Mouse (Mus musculus): ENCODE results near the gene Kcnk5. TPM values are rescaled to one million over a fixed set of nuclear protein-coding genes. Genes with fewer than 3 reads are reported as not detected.

Gene Kcnk5
- polyA plus RNA-seq, 1 experiment from 2014 or later = 7.3 TPM

GRCm38 (mm10) chr14:20110945-20111344 is 70.7 kb downstream of the Kcnk5 start:
- Histone ChIP-seq H3K4me1 (replicated peaks; ENCODE audit: control insufficient read depth, insufficient read depth, low read length) (no peaks in the 10 kb centered on the region), H3K27me3 (replicated peaks; ENCODE audit: control insufficient read depth, insufficient read depth, low read length) (no peaks in the 10 kb centered on the region), H3K27ac (ENCODE audit: low read depth) (no peak overlapping the region), H3K4me2 (ENCODE audit: low read length) (no peak overlapping the region), H3K36me3 (ENCODE audit: control insufficient read depth, insufficient read depth, low read length) (no peaks in the 10 kb centered on the region), H3K4me3 (ENCODE audit: low read depth, low read length) (no peak overlapping the region), H3K9ac (ENCODE audit: low read length) (no peak overlapping the region), H3K9me3 (ENCODE audit: control insufficient read depth, low read length) (no peaks in the 10 kb centered on the region)
- no peak for DNase-seq (ENCODE audit: low spot score)
- 50% methylated on average over 1 of the region's 1 CpGs for WGBS
- ATAC-seq (replicated peaks; ENCODE audit: low FRiP score, low TSS enrichment, low read depth) = no peak

GRCm38 (mm10) chr14:20106271-20106670 is 75.3 kb downstream of the Kcnk5 start:
- WGBS = 46% methylated on average over 6 of the region's 6 CpGs
- DNase-seq (ENCODE audit: low spot score) (no peak), ATAC-seq (replicated peaks; ENCODE audit: low FRiP score, low TSS enrichment, low read depth) (no peak)
- Histone ChIP-seq H3K27me3 (replicated peaks; ENCODE audit: control insufficient read depth, insufficient read depth, low read length) (no peaks in the 10 kb centered on the region), H3K27ac (ENCODE audit: low read depth) (no peak overlapping the region), H3K36me3 (ENCODE audit: control insufficient read depth, insufficient read depth, low read length) (no peaks in the 10 kb centered on the region), H3K4me2 (ENCODE audit: low read length) (no peak overlapping the region), H3K4me1 (replicated peaks; ENCODE audit: control insufficient read depth, insufficient read depth, low read length) (no peaks in the 10 kb centered on the region), H3K9ac (ENCODE audit: low read length) (no peak overlapping the region), H3K4me3 (ENCODE audit: low read depth, low read length) (no peak overlapping the region), H3K9me3 (ENCODE audit: control insufficient read depth, low read length) (no peaks in the 10 kb centered on the region)

DNA sequence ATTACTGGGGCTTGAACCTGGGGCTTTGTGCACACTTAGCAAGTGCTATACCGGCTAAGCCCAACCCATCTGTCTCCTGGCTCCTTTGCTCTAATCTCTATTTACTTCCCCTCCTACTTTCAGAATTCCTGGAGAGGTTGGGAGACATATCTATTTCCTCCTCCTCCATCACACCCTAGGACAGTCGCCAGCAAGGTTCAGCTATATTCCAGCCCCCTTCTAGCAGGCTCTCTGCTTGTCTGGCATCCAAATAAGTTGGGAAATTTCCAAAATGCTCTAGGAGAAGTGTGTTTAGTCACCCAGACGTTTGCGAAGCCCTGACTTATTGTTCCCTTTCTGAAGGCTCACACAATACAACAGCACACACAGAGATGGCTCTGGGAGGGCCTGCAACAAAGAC is 78.4 kb downstream of the Kcnk5 start:
- DNase-seq (ENCODE audit: low spot score) = no peak
- Histone ChIP-seq H3K27ac (ENCODE audit: low read depth) (no peak overlapping the region), H3K4me1 (replicated peaks; ENCODE audit: control insufficient read depth, insufficient read depth, low read length) (no peaks in the 10 kb centered on the region), H3K4me2 (ENCODE audit: low read length) (no peak overlapping the region), H3K9me3 (ENCODE audit: control insufficient read depth, low read length) (no peaks in the 10 kb centered on the region), H3K4me3 (ENCODE audit: low read depth, low read length) (no peak overlapping the region), H3K36me3 (ENCODE audit: control insufficient read depth, insufficient read depth, low read length) (no peaks in the 10 kb centered on the region), H3K9ac (ENCODE audit: low read length) (no peak overlapping the region), H3K27me3 (replicated peaks; ENCODE audit: control insufficient read depth, insufficient read depth, low read length) (no peaks in the 10 kb centered on the region)
- 41% methylated on average over 4 of the region's 4 CpGs for WGBS
- no peak for ATAC-seq (replicated peaks; ENCODE audit: low FRiP score, low TSS enrichment, low read depth)

- ATAC-seq (replicated peaks; ENCODE audit: low FRiP score, low TSS enrichment, low read depth) (no peak), DNase-seq (ENCODE audit: low spot score) (no peak)
- Histone ChIP-seq H3K4me3 (ENCODE audit: low read depth, low read length) (no peak overlapping the region), H3K4me1 (replicated peaks; ENCODE audit: control insufficient read depth, insufficient read depth, low read length) (no peaks in the 10 kb centered on the region), H3K4me2 (ENCODE audit: low read length) (no peak overlapping the region), H3K9me3 (ENCODE audit: control insufficient read depth, low read length) (no peaks in the 10 kb centered on the region), H3K27me3 (replicated peaks; ENCODE audit: control insufficient read depth, insufficient read depth, low read length) (no peaks in the 10 kb centered on the region), H3K27ac (ENCODE audit: low read depth) (no peak overlapping the region), H3K36me3 (ENCODE audit: control insufficient read depth, insufficient read depth, low read length) (no peaks in the 10 kb centered on the region), H3K9ac (ENCODE audit: low read length) (no peak overlapping the region)
- 25% methylated on average over 5 of the region's 5 CpGs for WGBS
These were observed 83.5 kb downstream of the Kcnk5 start for GRCm38 (mm10) chr14:20098061-20098460.

GRCm38 (mm10) chr14:20094942-20095341 is 86.7 kb downstream of the Kcnk5 start:
- DNase-seq (ENCODE audit: low spot score) = no peak
- Histone ChIP-seq H3K36me3 (ENCODE audit: control insufficient read depth, insufficient read depth, low read length) (no peaks in the 10 kb centered on the region), H3K4me3 (ENCODE audit: low read depth, low read length) (no peak overlapping the region), H3K9ac (ENCODE audit: low read length) (no peak overlapping the region), H3K4me1 (replicated peaks; ENCODE audit: control insufficient read depth, insufficient read depth, low read length) (no peaks in the 10 kb centered on the region), H3K27me3 (replicated peaks; ENCODE audit: control insufficient read depth, insufficient read depth, low read length) (no peaks in the 10 kb centered on the region), H3K4me2 (ENCODE audit: low read length) (no peak overlapping the region), H3K9me3 (ENCODE audit: control insufficient read depth, low read length) (no peaks in the 10 kb centered on the region), H3K27ac (ENCODE audit: low read depth) (no peak overlapping the region)
- 17% methylated on average over 5 of the region's 5 CpGs for WGBS
- no peak for ATAC-seq (replicated peaks; ENCODE audit: low FRiP score, low TSS enrichment, low read depth)

- WGBS = 21% methylated on average over 7 of the region's 7 CpGs
These were observed 88.1 kb downstream of the Kcnk5 start for GRCm38 (mm10) chr14:20093493-20093892.

More at GRCm38 (mm10) chr14:20093493-20093892, 88.1 kb downstream of the Kcnk5 start:
- Histone ChIP-seq H3K9ac (ENCODE audit: low read length) (no peak overlapping the region), H3K4me1 (replicated peaks; ENCODE audit: control insufficient read depth, insufficient read depth, low read length) (no peaks in the 10 kb centered on the region), H3K27me3 (replicated peaks; ENCODE audit: control insufficient read depth, insufficient read depth, low read length) (no peaks in the 10 kb centered on the region), H3K4me3 (ENCODE audit: low read depth, low read length) (no peak overlapping the region), H3K4me2 (ENCODE audit: low read length) (no peak overlapping the region), H3K9me3 (ENCODE audit: control insufficient read depth, low read length) (no peaks in the 10 kb centered on the region), H3K36me3 (ENCODE audit: control insufficient read depth, insufficient read depth, low read length) (no peaks in the 10 kb centered on the region), H3K27ac (ENCODE audit: low read depth) (no peak overlapping the region)
- ATAC-seq (replicated peaks; ENCODE audit: low FRiP score, low TSS enrichment, low read depth) (no peak), DNase-seq (ENCODE audit: low spot score) (peak; percentile 79)

Other genes starting within 250 kb of the Kcnk5 start
- 74.0 and 76.2 TPM in 2 replicates for gene Gng2, start 204.2 kb downstream of the Kcnk5 start, polyA plus RNA-seq (2014; fragmentation: Nextera tagmentation; extraction: Ambion mirVana)
- 13.1 and 13.7 TPM in 2 replicates for gene Saysd1, start 43.3 kb downstream of the Kcnk5 start, polyA plus RNA-seq (2014; fragmentation: Nextera tagmentation; extraction: Ambion mirVana)
- gene Kcnk16, start 87.4 kb upstream of the Kcnk5 start, polyA plus RNA-seq (2014; fragmentation: Nextera tagmentation; extraction: Ambion mirVana) = 0.54 and 5.5 TPM in 2 replicates
- gene Nudt13, start 112.9 kb upstream of the Kcnk5 start, polyA plus RNA-seq (2014; fragmentation: Nextera tagmentation; extraction: Ambion mirVana) = 13.3 and 18.2 TPM in 2 replicates
- 58.1 and 62.7 TPM in 2 replicates for gene Ecd, start 166.3 kb upstream of the Kcnk5 start, polyA plus RNA-seq (2014; fragmentation: Nextera tagmentation; extraction: Ambion mirVana)
- gene Fam149b, start 166.4 kb upstream of the Kcnk5 start, polyA plus RNA-seq (2014; fragmentation: Nextera tagmentation; extraction: Ambion mirVana) = 33.5 and 34.5 TPM in 2 replicates
- 130 and 147 TPM in 2 replicates for gene Dnajc9, start 207.1 kb upstream of the Kcnk5 start, polyA plus RNA-seq (2014; fragmentation: Nextera tagmentation; extraction: Ambion mirVana)
- 96.7 and 103 TPM in 2 replicates for gene Mrps16, start 211.8 kb upstream of the Kcnk5 start, polyA plus RNA-seq (2014; fragmentation: Nextera tagmentation; extraction: Ambion mirVana)

Data from intestine, embryonic 14.5 days (tissue).